Mouse (Mus musculus) mouse embryonic stem cell (cell line): Measurements from ENCODE around the gene Adcy7.

ENCODE experiments used
- in situ Hi-C, 2 experiments: fragments of 300-500 bp; cut with MboI; formaldehyde crosslinking; loops; 1 replicate in 1 of 2; 3 replicates in 1 of 2; pipeline ENCODE4 v1.14.3; 2019 to 2020; ENCODE audit warnings: low sequenced_read_pairs in 2 of 2, low pct_unique_long_range_greater_than_20kb in 1 of 2, mixed read lengths in 1 of 2; ENCODE audit not compliant: unreplicated experiment in 1 of 2

Gene Adcy7

GRCm38 (mm10) chr8:88272231-88273050, at the start of gene Adcy7:
Adcy7 (plus strand) TSS chr8:88272403.
- in situ Hi-C loops = loop anchor here (5.0 to 25.0 kb wide), 2 partner anchors 40 to 340 kb away; no protein-coding TSS in a partner anchor

DNA sequence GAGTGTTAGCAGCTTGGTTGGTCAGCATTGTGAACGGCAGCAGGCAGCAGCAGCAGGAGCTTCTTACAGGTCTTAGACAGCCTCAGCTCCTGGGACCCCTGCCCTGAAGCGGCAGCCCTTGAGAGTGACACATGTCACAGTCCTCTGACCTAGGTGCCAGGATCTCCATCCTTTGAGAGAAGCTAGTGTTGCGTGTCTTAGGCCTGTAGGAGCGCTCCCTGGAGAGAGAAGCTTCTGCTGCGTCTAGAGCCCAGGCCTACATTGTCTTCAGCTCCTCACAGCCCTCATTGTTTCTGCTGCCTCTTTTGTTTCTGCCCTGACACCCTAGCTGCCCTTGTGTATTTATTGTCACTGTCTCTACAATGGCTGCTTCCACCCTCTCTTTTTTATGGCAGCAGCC, 46.8 kb upstream of the Adcy7 start:
- in situ Hi-C loops = no loop called here

DNA sequence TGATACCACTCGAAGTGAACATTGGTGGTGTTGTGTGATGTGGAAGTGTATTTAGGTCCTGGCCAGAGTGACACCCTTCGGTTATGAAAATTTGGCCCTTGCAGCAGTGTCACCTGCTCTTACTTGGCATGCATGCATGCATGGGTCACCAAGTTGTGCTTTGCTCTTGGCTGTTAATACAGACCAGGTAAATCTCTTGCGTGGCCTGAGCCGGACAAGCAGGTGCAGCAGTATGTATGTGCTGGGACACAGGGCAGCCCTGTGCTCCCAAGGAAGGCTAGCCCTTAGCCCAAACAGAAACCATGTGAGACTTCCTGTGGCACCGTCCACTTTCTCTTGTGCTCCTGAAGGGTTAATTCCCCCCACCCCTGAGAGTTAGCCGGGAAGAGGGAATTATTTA, 44.4 kb upstream of the Adcy7 start:
- in situ Hi-C loops = no loop called here

DNA sequence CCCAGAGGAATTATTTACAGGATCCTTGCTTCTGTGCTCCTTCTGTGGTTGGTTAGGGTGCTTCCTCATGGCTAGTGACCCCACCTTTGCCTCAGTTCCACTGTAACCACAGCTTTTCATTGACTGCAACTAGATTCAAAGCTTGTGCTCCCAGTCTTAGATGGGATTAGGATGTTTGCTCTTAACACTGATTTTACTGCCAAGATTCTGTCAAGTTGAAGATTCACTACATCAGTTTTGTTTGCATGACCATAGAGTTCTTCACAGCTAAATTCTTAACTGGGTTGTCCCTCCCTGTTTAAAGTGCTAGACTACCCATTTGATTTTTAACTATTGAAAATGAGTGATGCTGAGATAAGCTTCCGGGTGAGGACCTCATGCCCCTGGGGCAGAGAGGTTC, 43.9 kb upstream of the Adcy7 start:
- in situ Hi-C loops = no loop called here

GRCm38 (mm10) chr8:88228800-88229199, 43.4 kb upstream of the Adcy7 start:
- in situ Hi-C loops = no loop called here

DNA sequence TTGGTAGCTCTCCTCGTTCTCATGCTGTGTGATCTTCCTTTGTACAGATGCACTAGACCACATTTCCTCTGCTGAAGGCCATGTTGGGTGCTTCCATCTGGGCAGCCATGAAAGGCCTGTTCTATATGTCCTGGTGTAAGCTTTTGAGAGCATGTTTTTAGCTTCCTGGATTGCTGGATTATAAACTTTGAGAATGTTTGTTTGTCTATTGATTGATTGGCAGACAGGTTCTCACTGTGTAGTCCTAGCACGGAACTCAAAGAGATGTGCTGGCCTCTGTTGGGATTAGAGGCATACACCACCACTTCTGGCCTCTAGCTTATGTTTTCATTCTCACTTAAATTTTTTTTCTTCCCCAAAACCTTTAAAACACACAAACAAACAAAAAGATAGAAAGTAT, 35.5 kb upstream of the Adcy7 start:
- in situ Hi-C loops = no loop called here

- in situ Hi-C loops = no loop called here
These were observed 34.6 kb upstream of the Adcy7 start for GRCm38 (mm10) chr8:88237606-88238005.

- in situ Hi-C loops = no loop called here
These were observed 32.9 kb upstream of the Adcy7 start for GRCm38 (mm10) chr8:88239277-88239676.

DNA sequence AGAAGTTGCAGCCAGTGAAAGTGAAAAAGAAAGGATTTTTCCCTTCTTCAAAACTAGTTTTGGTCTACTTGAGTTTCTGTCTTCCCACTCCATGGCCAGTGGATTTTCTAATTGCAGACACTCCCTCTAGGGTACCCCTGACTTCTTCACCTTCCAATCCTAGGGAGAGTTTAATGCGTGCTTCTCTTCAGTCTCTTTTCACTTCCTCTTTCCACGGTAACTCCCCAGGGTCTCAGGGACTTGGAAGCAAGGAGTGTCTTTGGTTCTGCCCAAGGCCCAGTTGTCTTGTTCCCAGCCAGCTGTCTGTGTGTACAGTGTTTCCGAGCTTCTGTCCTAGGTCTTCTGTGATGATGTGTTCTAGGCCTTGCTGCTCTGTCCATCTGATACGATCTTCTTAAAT, 30.3 kb upstream of the Adcy7 start:
- in situ Hi-C loops = no loop called here

- in situ Hi-C loops = no loop called here
These were observed 27.9 kb upstream of the Adcy7 start for GRCm38 (mm10) chr8:88244298-88244697.

DNA sequence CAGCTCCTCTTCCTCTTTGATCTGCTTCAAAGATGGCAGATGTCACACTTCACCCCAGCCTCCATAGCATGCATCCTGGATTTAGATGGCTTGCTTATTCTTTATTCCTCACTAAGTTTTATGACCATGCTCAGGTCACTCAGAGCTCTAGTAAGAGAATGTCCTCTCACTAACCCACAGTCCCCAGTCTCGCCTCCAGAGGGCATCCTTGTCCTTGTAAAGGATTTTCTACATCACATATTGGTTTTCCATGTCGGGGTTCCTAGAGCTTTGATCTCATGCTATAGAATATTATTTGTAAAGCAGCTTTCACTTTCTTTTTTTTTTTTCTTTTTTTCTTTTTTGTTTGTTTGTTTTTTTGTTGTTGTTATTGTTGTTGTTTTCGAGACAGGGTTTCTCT, 19.4 kb upstream of the Adcy7 start:
- in situ Hi-C loops = loop anchor here in 1 of 2 experiments (25.0 kb wide), 1 partner anchor 360 kb away; no protein-coding TSS in a partner anchor

DNA sequence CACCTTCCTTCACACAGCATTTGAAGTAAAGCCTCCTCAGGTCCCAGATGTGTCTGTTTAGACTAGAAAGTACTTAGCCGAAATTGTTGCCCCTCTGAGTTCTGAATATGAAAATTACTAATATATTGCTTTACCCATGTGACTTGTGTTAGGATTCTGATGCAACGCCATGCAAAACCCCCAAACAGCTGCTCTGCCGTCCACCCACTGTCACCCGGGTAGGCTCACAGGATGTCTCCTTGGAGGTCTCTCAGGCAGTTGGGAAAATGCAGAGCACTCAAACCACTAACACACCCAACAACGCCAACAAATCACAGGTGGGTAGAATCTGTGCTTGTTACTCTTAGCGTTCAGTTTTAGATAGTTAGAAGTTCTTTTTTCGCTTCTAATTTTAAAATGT, 17.2 kb upstream of the Adcy7 start:
- in situ Hi-C loops = loop anchor here in 1 of 2 experiments (25.0 kb wide), 1 partner anchor 357 kb away; no protein-coding TSS in a partner anchor

DNA sequence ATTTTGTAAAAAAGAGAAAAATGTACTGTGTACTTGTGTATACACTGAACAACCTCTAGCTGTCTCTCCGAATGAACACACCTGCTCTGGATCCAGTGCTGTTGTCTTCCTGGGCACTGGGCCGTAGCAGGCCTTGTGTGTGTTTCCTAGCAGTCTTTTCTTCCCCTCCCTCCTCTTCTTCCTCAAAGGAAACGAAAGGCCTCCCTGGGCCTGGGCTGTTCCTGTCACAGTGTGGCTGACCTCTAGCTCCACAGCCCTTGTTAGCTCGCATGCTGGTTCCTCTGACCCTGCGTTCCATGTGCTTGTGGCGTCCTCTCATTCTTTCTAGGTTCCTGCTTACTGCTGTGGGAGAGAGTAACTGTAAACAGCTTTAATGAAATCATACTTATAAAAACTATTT, 14.2 kb upstream of the Adcy7 start:
- in situ Hi-C loops = loop anchor here in 1 of 2 experiments (25.0 kb wide), 1 partner anchor 354 kb away; no protein-coding TSS in a partner anchor

- in situ Hi-C loops = loop anchor here in 1 of 2 experiments (25.0 kb wide), 1 partner anchor 354 kb away; no protein-coding TSS in a partner anchor
These were observed 13.7 kb upstream of the Adcy7 start for GRCm38 (mm10) chr8:88258544-88258943.

- in situ Hi-C loops = loop anchor here in 1 of 2 experiments (25.0 kb wide), 1 partner anchor 352 kb away; no protein-coding TSS in a partner anchor
These were observed 11.7 kb upstream of the Adcy7 start for GRCm38 (mm10) chr8:88260466-88260980.

- in situ Hi-C loops = loop anchor here in 1 of 2 experiments (25.0 kb wide), 1 partner anchor 349 kb away; no protein-coding TSS in a partner anchor
These were observed 9.2 kb upstream of the Adcy7 start for GRCm38 (mm10) chr8:88262831-88263635.

- in situ Hi-C loops = loop anchor here in 1 of 2 experiments (25.0 kb wide), 1 partner anchor 347 kb away; no protein-coding TSS in a partner anchor
These were observed 6.7 kb upstream of the Adcy7 start for GRCm38 (mm10) chr8:88265511-88265910.

GRCm38 (mm10) chr8:88266170-88266800, 5.9 kb upstream of the Adcy7 start:
- in situ Hi-C loops = loop anchor here in 1 of 2 experiments (25.0 kb wide), 1 partner anchor 346 kb away; no protein-coding TSS in a partner anchor
